Mouse (Mus musculus) gastrocnemius, postnatal 4 days (tissue): Measurements from ENCODE around the gene Napa. TPM values are rescaled to one million over a fixed set of nuclear protein-coding genes. Genes with fewer than 3 reads are reported as not detected.

Experiments used
- DNase-seq, 2 experiments: peaks; one replicate each; pipeline ENCODE4 v3.0.0; 2021 to 2022; ENCODE audit warnings: low spot score in 2 of 2, mixed read lengths in 2 of 2
- total RNA-seq, 2 experiments: library from RNA; stranded (reverse); gene quantifications; 2 replicates each; pipeline ENCODE4 v1.2.3; 2021

Napa gene
- total RNA-seq, 2 experiments from 2014 or later: 141 to 153 TPM

DNA sequence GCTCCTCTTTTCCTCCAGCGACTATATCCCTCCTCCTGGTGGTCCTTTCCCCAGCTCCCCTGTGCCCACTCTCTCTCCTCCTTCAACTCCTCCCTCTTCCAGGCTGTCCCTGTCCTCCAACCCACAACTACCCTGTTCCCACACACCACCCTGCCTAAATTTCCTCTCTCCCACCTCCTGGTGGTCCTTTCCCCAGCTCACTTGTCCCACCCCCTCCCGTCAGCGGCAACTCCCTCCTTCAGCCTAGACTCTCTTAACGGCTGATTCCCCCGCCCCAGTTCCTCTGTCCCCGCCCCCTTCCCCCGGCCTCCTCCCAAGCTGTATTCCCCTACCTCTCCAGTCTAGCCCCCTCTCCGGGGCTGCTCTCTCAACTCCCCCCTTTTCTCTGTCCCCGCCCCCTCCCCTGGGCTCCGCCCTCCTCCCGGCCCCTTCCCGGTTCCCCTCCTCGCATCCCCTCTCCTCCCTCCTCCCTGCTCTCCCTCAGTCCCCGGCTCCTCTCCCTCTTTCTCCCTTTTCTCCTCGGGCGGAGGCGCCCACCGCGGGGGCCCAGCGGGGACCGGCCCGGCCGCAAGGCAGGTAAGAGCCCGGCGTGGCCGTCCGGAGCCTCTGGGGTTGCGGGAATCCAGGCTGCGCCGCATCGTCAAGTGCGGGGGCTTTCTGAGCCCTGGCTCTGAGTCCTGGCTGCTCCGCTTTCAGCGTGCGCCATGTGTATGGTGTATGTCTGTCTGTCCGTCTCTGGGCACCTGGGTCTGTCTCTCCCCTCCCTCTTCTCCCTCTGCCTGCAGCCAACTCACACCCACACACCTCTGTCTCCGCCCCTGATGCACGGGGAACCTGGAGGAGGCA, 31.8 kb downstream of the Napa start:
- DNase-seq: no peak

- DNase-seq: no peak
Measured at GRCm38 (mm10) chr7:16130956-16131634, 32.8 kb downstream of the Napa start.

- no peak for DNase-seq
Measured at GRCm38 (mm10) chr7:16132161-16132581, 33.9 kb downstream of the Napa start.

DNA sequence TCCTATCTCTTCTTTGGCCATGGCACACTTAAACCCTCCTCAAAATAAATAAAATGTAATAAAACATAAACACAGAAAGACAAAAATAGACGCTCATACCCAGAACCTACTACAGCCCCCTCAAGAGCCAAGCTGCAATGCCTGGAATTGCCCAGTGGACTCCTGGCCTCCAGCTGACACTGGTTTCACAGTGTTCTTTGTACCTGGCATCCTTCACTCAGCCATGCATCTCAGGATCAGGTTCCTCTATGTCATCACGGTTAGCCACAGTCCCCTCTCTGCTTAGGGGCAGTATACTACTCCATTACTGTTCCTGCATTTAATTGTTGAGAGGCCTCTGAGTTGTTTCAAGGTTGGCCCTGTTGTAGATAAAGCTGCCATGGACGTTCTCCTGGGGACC, 34.7 kb downstream of the Napa start:
- DNase-seq: no peak

DNA sequence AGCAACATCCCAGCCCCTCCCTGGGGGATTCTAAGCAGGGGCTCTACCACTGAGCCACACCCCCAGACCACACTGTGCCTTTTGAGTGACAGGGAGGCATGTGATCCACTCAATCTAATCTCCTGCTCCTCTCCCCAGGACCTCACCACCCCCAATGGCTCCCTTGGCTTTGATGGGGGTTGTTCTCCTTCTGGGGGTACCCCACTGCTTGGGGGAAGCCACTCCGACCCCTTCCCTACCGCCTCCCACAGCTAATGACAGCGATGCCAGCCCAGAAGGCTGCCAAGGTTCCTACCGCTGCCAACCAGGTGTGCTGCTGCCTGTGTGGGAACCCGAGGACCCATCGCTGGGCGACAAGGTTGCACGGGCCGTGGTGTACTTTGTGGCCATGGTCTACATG, 35.4 kb downstream of the Napa start:
- no peak for DNase-seq

GRCm38 (mm10) chr7:16134951-16135392, 36.7 kb downstream of the Napa start:
- no peak for DNase-seq

DNA sequence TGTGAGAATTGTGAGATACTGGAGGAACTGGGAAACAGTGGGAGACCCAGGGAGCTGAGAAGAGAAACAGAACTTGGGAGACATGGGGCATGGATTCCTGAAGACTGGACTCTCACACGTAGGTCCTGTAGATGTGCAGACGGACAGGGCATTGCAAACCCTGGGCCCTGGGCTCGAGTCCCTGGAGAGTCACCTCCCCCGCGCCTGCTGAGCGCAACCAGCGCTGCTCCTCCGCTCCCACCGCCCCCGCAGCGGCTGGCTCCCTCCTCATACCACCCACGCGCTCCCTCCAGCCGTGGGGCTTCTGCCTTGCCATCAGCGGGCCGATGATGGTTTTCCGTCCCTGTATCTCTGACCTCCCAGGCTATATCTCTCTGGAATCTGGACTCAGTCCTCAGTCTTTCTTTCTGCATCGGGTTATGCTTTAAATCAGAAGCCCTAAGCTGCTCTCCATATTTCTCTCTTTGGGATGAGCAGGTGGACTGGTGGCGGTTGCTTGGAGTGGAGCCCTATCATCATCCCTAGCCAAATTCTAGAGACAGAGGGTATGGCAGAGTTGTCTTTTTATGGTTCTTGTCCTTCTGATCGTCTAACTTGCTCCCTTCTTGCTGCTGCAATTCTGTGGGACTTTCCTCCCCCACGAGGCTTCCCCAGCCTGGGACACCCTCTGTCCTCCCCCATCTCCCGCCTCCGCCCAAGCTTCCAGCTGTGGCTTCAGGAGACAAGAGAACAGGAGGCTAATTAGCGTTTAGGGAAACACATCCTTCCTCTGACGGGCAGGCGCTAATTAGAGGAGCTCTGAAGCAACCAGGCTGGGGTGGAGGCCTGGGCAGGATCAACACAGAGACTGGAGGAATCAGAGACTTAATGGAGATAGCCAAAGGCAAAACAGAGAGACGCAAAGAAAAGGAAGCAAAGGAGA, 48.5 kb downstream of the Napa start:
- no peak for DNase-seq

GRCm38 (mm10) chr7:16147643-16148042, 49.4 kb downstream of the Napa start:
- peak; percentile 61 to 76 for DNase-seq

DNA sequence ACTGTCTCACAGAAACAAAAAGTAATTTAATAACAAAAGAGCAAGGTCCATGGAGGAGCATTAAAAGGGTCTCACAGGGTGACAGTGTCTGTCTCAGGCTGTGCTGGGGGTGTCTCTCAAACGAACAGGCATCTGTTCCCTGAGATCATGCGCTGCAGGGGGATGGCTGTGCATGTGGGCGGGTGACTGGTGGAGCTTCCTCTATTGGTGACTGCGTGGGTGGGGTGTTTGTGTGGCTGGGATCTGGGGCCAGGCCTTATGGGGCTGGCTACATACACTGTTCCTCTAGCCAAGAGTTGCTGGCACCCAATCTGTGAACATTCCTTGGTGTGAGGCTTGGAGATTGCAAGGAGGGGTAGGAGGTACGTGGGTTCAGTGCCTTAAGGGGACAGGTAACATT, 51.0 kb downstream of the Napa start:
- DNase-seq: no peak

- no peak for DNase-seq
Measured at GRCm38 (mm10) chr7:16150191-16151145, 52.2 kb downstream of the Napa start.

- no peak for DNase-seq
Measured at GRCm38 (mm10) chr7:16153522-16153921, 55.3 kb downstream of the Napa start.

- no peak for DNase-seq
Measured at GRCm38 (mm10) chr7:16155132-16155872, 57.0 kb downstream of the Napa start.

GRCm38 (mm10) chr7:16156105-16156714, 58.0 kb downstream of the Napa start:
- DNase-seq: no peak

DNA sequence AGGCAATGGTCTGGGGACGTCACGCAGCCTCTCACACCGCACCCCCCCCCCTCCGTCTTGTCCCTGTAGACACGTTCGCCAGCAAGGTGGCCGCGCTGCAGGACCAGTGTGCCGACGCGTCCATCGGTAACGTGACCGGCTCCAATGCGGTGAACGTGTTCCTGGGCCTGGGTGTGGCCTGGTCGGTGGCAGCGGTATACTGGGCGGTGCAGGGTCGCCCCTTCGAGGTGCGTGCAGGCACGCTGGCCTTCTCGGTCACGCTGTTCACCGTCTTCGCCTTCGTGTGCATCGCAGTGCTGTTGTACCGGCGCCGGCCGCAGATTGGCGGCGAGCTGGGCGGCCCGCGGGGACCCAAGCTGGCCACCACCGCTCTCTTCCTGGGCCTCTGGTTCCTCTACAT, 60.5 kb downstream of the Napa start:
- no peak for DNase-seq

- no peak for DNase-seq
Measured at GRCm38 (mm10) chr7:16160702-16161101, 62.4 kb downstream of the Napa start.

- DNase-seq: no peak
Measured at GRCm38 (mm10) chr7:16161302-16161701, 63.0 kb downstream of the Napa start.

GRCm38 (mm10) chr7:16162036-16162435, 63.8 kb downstream of the Napa start:
- no peak for DNase-seq
